Mouse (Mus musculus) midbrain, postnatal 0 days (tissue): ENCODE measurements around the gene Trim8. TPM values are rescaled to one million over a fixed set of nuclear protein-coding genes. Genes with fewer than 3 reads are reported as not detected.
A peak's percentile ranks its signal among the peaks of the same experiment; 100 is the strongest.

Source experiments
- ATAC-seq: fragments of 200-750 bp; cut with Nextera tagmentation; 2 replicates; pipeline ENCODE4 v1.8.0; 2017; ENCODE audit warnings: moderate number of reproducible peaks, mild to moderate bottlenecking, moderate TSS enrichment, moderate library complexity; ENCODE audit not compliant: low FRiP score
- DNase-seq: peaks from one replicate; pipeline ENCODE4 v3.0.0-alpha.2; 2015; ENCODE audit warnings: low spot score
- H3K27ac ChIP-seq: fragments of 300-500 bp; sonication (generic); 2 replicates; pipeline ENCODE4 v1.5.1; 2014; ENCODE audit warnings: low read depth, mild to moderate bottlenecking, low read length, mixed read lengths
- H3K27me3 ChIP-seq: fragments of 300-500 bp; sonication (generic); 2 replicates; pipeline ENCODE4 v1.6.1; 2014; ENCODE audit warnings: low read length, control low read depth, mixed read lengths; ENCODE audit not compliant: insufficient read depth
- H3K36me3 ChIP-seq: fragments of 300-500 bp; sonication (generic); 2 replicates; pipeline ENCODE4 v1.6.1; 2014; ENCODE audit warnings: low read length, control low read depth, mixed read lengths; ENCODE audit not compliant: insufficient read depth
- H3K4me1 ChIP-seq: fragments of 300-500 bp; sonication (generic); 2 replicates; pipeline ENCODE4 v1.6.1; 2014; ENCODE audit warnings: mild to moderate bottlenecking, control low read depth, antibody characterized with exemption, low read length, mixed read lengths; ENCODE audit not compliant: insufficient read depth
- H3K4me2 ChIP-seq: fragments of 300-500 bp; sonication (generic); 2 replicates; pipeline ENCODE4 v1.6.1; 2014; ENCODE audit warnings: low read depth, mild to moderate bottlenecking, low read length, mixed read lengths; ENCODE audit not compliant: poor library complexity, severe bottlenecking
- H3K4me3 ChIP-seq: fragments of 300-500 bp; sonication (generic); 2 replicates; pipeline ENCODE4 v1.5.1; 2014; ENCODE audit warnings: low read depth, mild to moderate bottlenecking, low read length, moderate library complexity
- H3K9ac ChIP-seq: fragments of 300-500 bp; sonication (generic); replicated peaks from 2 replicates; pipeline ENCODE4 v1.6.1; 2014; ENCODE audit warnings: mild to moderate bottlenecking, low read length, moderate library complexity, mixed read lengths; ENCODE audit not compliant: poor library complexity, severe bottlenecking
- H3K9me3 ChIP-seq: fragments of 300-500 bp; sonication (generic); 2 replicates; pipeline ENCODE4 v1.6.1; 2016; ENCODE audit warnings: low read length, control low read depth
- CTCF ChIP-seq: IDR thresholded peaks from 2 replicates; pipeline ENCODE4 v1.5.1; 2016; ENCODE audit warnings: antibody characterized with exemption, mild to moderate bottlenecking
- WGBS: fragments of 180-500 bp; shearing (Covaris S2); extraction: QIAGEN DNeasy Blood & Tissue Kit; methylation state at CpG from one replicate; pipeline ENCODE4 v1.1.7; 2014; 5-methylcytosine and 5-hydroxymethylcytosine counted together
- polyA plus RNA-seq: library from polyadenylated mRNA; unstranded; fragments of >200 nt; fragmentation: Nextera tagmentation; extraction: Ambion mirVana; gene quantifications from 2 replicates; pipeline ENCODE4 v1.2.1, GENCODE M21; 2015
- total RNA-seq: library from RNA; depleted of rRNA; stranded (reverse); fragments of >200 nt; gene quantifications from 2 replicates; pipeline ENCODE4 v1.2.3, GENCODE M21; 2014

The Trim8 gene
- total and polyA plus RNA-seq, 2 experiments from 2014 or later, result 30.4 to 103 TPM

DNA sequence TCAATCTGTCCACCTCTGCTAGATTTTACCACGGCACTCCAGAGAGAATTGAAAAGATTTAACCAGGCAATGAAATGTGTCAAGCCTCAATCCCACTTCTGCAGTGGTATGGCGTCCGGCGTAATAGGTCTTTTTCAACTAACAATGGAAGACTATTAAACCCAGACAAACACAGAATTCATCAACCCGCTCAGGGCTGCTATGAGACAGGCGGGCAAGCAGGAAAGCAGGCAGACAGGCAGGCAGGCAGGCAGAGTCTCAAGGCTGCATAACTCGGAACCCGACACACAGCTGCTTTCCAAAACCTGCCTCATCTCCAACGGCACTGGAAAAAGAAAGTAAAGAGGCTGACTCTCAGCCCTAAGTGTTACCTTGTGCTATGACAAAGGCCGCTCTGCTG is 46.6 kb downstream of the Trim8 start:
- H3K4me3 ChIP-seq, result no peak overlapping the region
- DNase-seq, result no peak
- 0 out of 2 replicates have a peak overlapping the region, but pooled peaks have one; percentile 52 for H3K27ac ChIP-seq
- no peaks in the 10 kb centered on the region for H3K9me3 ChIP-seq
- peaks cover 28% of the 10 kb centered on the region for H3K36me3 ChIP-seq
- no peak overlapping the region for H3K9ac ChIP-seq
- no peak for ATAC-seq
- H3K27me3 ChIP-seq, result no peaks in the 10 kb centered on the region
- no peak for TF ChIP-seq CTCF
- H3K4me1 ChIP-seq, result no peaks in the 10 kb centered on the region
- no peak overlapping the region for H3K4me2 ChIP-seq
- WGBS, result 56% methylated on average over 10 of the region's 10 CpGs

DNA sequence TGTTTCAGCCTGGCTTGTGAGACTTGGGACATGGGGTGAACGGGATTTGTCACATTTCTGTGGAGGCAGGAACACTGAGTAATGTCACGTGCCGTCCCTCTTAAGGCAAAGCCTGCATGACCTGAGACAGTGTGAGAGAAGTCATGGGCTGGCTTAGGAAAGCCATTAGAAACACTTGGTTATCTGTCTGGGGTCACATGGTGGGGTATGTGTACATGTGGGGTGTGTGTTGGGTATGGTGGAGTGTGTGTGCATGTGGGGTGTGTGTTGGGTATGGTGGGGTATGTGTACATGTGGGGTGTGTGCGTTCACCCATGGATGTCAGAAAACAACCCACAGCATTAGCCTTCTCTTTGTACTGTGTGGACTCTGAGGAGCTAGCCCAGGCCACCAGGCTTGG is 48.9 kb downstream of the Trim8 start:
- Histone ChIP-seq H3K9me3 (no peaks in the 10 kb centered on the region), H3K27ac (no peak overlapping the region), H3K4me1 (no peaks in the 10 kb centered on the region), H3K4me2 (no peak overlapping the region), H3K36me3 (peaks cover 27% of the 10 kb centered on the region), H3K9ac (no peak overlapping the region), H3K27me3 (no peaks in the 10 kb centered on the region), H3K4me3 (no peak overlapping the region)
- ATAC-seq (no peak), DNase-seq (no peak)
- 83% methylated on average over 4 of the region's 4 CpGs for WGBS
- TF ChIP-seq CTCF, result no peak

DNA sequence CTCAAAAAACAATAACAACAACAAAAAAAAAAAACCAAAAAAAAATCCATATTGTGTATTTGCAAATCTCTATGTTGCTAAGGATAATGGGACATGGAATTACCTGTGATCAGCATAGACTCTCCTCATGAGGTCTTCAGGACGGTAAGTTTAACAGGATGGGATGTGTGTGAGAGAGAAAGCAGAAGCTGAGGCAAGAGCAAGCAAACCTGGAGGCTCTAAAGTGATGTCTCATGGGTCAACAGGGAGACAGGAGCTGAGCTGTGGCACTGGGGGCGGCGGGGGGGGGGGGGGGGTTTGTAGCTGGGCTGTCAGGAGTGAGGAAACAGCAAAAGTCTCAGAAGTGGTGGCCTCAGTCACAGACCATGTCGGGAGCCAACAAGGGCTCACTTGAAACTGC is 51.0 kb downstream of the Trim8 start:
- no peaks in the 10 kb centered on the region for H3K4me1 ChIP-seq
- H3K9ac ChIP-seq, result no peak overlapping the region
- peaks cover 29% of the 10 kb centered on the region for H3K36me3 ChIP-seq
- DNase-seq (no peak), ATAC-seq (no peak)
- no peak overlapping the region for H3K4me2 ChIP-seq
- no peaks in the 10 kb centered on the region for H3K27me3 ChIP-seq
- 98% methylated on average over 3 of the region's 4 CpGs for WGBS
- H3K9me3 ChIP-seq, result no peaks in the 10 kb centered on the region
- no peak overlapping the region for H3K4me3 ChIP-seq
- no peak for TF ChIP-seq CTCF
- H3K27ac ChIP-seq, result no peak overlapping the region

DNA sequence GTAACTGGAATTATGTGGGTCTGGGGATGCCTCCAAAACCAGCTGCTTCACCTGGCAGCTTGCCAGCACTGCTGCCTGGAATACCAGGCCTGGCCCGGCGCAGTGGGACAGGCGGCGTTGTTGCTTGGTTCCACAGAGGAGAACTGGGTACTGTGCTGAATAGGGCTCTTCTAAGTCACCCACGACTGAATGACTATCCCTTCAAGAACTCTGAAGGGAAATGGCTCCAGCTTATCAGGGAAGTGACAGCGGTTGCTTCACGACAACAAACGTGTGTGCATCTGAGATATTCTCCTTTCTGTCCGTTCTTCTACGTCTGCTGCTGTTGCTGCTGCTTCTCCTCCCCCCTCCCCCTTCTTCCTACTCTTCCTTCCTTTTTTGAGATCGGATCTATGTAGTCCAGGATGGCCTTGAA is 52.0 kb downstream of the Trim8 start:
- Histone ChIP-seq H3K4me2 (no peak overlapping the region), H3K27me3 (no peaks in the 10 kb centered on the region), H3K9ac (no peak overlapping the region), H3K36me3 (peaks cover 32% of the 10 kb centered on the region), H3K27ac (0 out of 2 replicates have a peak overlapping the region, but pooled peaks have one; percentile 32), H3K4me1 (no peaks in the 10 kb centered on the region), H3K4me3 (no peak overlapping the region), H3K9me3 (no peaks in the 10 kb centered on the region)
- 43% methylated on average over 11 of the region's 11 CpGs for whole genome bisulfite sequencing
- ATAC-seq (no peak), DNase-seq (peak; percentile 80)
- no peak for TF ChIP-seq CTCF

DNA sequence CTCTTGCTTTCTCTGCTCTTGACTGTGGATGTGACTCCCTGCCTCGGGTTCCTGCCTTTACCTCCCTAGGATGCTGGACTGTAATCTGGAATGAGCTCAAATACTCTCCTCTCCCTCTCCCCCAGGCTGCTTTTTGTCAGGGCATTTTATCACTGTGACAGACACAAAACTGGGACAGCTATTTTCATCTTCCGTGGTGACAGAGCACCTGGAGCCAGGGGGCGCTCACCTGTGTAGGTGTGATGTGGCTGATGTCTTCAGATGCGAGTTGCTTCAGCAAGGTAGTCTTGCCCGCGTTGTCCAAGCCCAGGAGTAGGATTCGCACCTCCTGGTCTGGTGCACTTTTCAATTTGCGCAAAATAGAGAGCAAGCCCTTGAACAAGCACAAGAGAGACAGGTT is 56.5 kb downstream of the Trim8 start:
- ATAC-seq (no peak), DNase-seq (no peak)
- no peaks in the 10 kb centered on the region for H3K27me3 ChIP-seq
- no peaks in the 10 kb centered on the region for H3K9me3 ChIP-seq
- peaks cover 11% of the 10 kb centered on the region for H3K36me3 ChIP-seq
- TF ChIP-seq CTCF, result no peak
- H3K4me2 ChIP-seq, result no peak overlapping the region
- no peak overlapping the region for H3K4me3 ChIP-seq
- no peaks in the 10 kb centered on the region for H3K4me1 ChIP-seq
- H3K9ac ChIP-seq, result no peak overlapping the region
- no peak overlapping the region for H3K27ac ChIP-seq
- WGBS, result 83% methylated on average over 8 of the region's 8 CpGs

DNA sequence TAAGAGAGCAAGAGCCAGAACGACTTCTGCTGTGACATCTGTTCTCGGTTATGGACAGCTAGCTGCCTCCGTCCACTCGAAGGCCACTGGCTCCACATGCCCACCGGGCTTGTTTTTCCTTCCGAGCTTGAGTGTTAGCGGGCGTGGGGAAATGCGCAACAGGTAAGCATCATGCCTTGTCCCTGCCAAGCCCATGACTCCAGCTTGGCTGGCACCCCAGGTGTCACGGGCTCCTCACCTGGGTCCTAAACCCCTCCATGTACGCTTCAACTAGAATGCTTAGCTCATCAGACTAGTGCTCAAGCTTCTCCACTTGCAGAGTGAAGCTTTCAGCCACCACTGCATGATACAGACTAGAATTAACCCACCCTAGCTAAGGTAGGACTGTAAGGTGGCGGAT is 57.1 kb downstream of the Trim8 start:
- H3K27me3 ChIP-seq, result no peaks in the 10 kb centered on the region
- DNase-seq, result no peak
- H3K36me3 ChIP-seq, result peaks cover 11% of the 10 kb centered on the region
- ATAC-seq, result no peak
- H3K4me2 ChIP-seq, result no peak overlapping the region
- H3K27ac ChIP-seq, result no peak overlapping the region; the same call in 1 of the 2 replicates
- no peak overlapping the region for H3K4me3 ChIP-seq
- no peak overlapping the region for H3K9ac ChIP-seq
- TF ChIP-seq CTCF, result no peak
- H3K9me3 ChIP-seq, result no peaks in the 10 kb centered on the region
- no peaks in the 10 kb centered on the region for H3K4me1 ChIP-seq
- WGBS, result 76% methylated on average over 12 of the region's 12 CpGs
